Mouse (Mus musculus) neural tube, embryonic 11.5 days (tissue): ENCODE data around the gene Slc39a1. TPM values are rescaled to one million over a fixed set of nuclear protein-coding genes. Genes with fewer than 3 reads are reported as not detected.
"Not testable (repeated sequence)": the region's sequence is repeated elsewhere in the genome, so short reads cannot be mapped to it uniquely, and the experiment has no call there.

Source experiments
- ATAC-seq: fragments of 200-750 bp; cut with Nextera tagmentation; 2 replicates; pipeline ENCODE4 v1.8.0; 2017; ENCODE audit warnings: moderate number of reproducible peaks, mild to moderate bottlenecking, moderate TSS enrichment, moderate library complexity; ENCODE audit not compliant: insufficient read depth, low FRiP score, low TSS enrichment
- DNase-seq: peaks from one replicate; pipeline ENCODE4 v3.0.0-alpha.2; 2015; ENCODE audit warnings: low spot score
- H3K27ac ChIP-seq: fragments of 300-500 bp; sonication (generic); 2 replicates; pipeline ENCODE4 v1.5.1; 2014; ENCODE audit warnings: low read depth, mild to moderate bottlenecking, low read length
- H3K27me3 ChIP-seq: fragments of 300-500 bp; sonication (generic); 2 replicates; pipeline ENCODE4 v1.6.1; 2014; ENCODE audit warnings: mild to moderate bottlenecking, low read length, mixed read lengths; ENCODE audit not compliant: control insufficient read depth, insufficient read depth
- H3K36me3 ChIP-seq: fragments of 300-500 bp; sonication (generic); 2 replicates; pipeline ENCODE4 v1.6.1; 2014; ENCODE audit warnings: mild to moderate bottlenecking, low read length, moderate library complexity, mixed read lengths; ENCODE audit not compliant: control insufficient read depth, insufficient read depth
- H3K4me1 ChIP-seq: fragments of 300-500 bp; sonication (generic); 2 replicates; pipeline ENCODE4 v1.6.1; 2014; ENCODE audit warnings: low read length, mixed read lengths; ENCODE audit not compliant: control insufficient read depth, insufficient read depth
- H3K4me2 ChIP-seq: fragments of 300-500 bp; sonication (generic); 2 replicates; pipeline ENCODE4 v1.6.1; 2014; ENCODE audit warnings: low read depth, mild to moderate bottlenecking, moderate library complexity
- H3K4me3 ChIP-seq: fragments of 300-500 bp; sonication (generic); 2 replicates; pipeline ENCODE4 v1.5.1; 2014; ENCODE audit warnings: low read depth, low read length
- H3K9ac ChIP-seq: fragments of 300-500 bp; sonication (generic); 2 replicates; pipeline ENCODE4 v1.6.1; 2014; ENCODE audit warnings: mild to moderate bottlenecking, low read length
- H3K9me3 ChIP-seq: fragments of 300-500 bp; sonication (generic); 2 replicates; pipeline ENCODE4 v1.6.1; 2016; ENCODE audit warnings: low read length; ENCODE audit not compliant: control insufficient read depth
- WGBS: fragments of 180-500 bp; shearing (Covaris S2); extraction: QIAGEN DNeasy Blood & Tissue Kit; methylation state at CpG from one replicate; pipeline ENCODE4 v1.1.7; 2014; 5-methylcytosine and 5-hydroxymethylcytosine counted together
- polyA plus RNA-seq: library from polyadenylated mRNA; unstranded; fragments of >200 nt; fragmentation: Nextera tagmentation; extraction: Ambion mirVana; gene quantifications from 2 replicates; pipeline ENCODE4 v1.2.1, GENCODE M21; 2014

Slc39a1 gene
- polyA plus RNA-seq, 1 experiment from 2014 or later, result 50.6 TPM

DNA sequence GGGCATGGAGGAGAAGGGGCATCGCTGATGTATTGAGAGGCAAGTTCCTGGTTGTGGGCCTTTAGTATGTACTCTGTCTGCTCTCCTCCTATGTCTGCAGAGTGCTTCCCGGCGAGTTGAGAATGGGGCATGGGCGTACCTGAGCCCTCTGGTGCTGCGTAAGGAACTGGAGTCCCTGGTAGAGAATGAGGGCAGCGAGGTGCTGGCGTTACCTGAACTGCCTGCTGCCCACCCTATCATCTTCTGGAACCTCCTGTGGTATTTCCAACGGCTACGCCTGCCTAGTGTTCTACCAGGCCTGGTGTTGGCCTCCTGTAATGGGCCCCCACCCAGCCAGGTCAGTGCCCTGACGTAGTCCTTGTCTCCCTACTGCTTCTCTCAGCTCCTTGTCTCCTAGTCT, 30.2 kb downstream of the Slc39a1 start:
- no peak overlapping the region for H3K27ac ChIP-seq
- 93% methylated on average over 10 of the region's 10 CpGs for WGBS
- ATAC-seq, result no peak
- no peak overlapping the region for H3K4me2 ChIP-seq
- H3K4me3 ChIP-seq, result no peak overlapping the region
- no peaks in the 10 kb centered on the region for H3K27me3 ChIP-seq
- no peaks in the 10 kb centered on the region for H3K9me3 ChIP-seq
- no peak for DNase-seq
- H3K36me3 ChIP-seq, result peaks cover 3% of the 10 kb centered on the region
- no peaks in the 10 kb centered on the region for H3K4me1 ChIP-seq
- H3K9ac ChIP-seq, result no peak overlapping the region

DNA sequence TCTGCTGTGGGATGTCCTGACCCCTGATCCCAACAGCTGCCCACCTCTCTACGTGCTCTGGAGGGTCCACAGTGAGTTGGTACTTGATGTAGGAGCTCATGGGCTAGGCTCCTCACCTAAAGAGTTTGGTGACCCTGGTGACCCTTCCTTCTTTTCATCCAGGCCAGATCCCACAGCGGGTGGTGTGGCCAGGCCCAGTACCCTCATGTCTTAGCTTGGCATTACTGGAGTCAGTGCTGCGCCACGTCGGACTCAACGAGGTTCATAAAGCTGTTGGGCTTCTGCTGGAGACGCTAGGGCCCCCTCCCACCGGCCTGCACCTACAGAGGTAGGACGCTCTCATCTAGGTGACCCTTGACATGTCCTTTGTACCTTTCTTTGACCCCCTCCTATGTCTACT, 31.2 kb downstream of the Slc39a1 start:
- Histone ChIP-seq H3K4me3 (no peak overlapping the region), H3K36me3 (peaks cover 3% of the 10 kb centered on the region), H3K9me3 (no peaks in the 10 kb centered on the region), H3K27ac (no peak overlapping the region), H3K9ac (no peak overlapping the region), H3K4me2 (no peak overlapping the region), H3K27me3 (no peaks in the 10 kb centered on the region), H3K4me1 (no peaks in the 10 kb centered on the region)
- 94% methylated on average over 9 of the region's 9 CpGs for WGBS
- no peak for ATAC-seq
- no peak for DNase-seq

- DNase-seq, result no peak
- Histone ChIP-seq H3K36me3 (peaks cover 3% of the 10 kb centered on the region), H3K9me3 (no peaks in the 10 kb centered on the region), H3K27me3 (no peaks in the 10 kb centered on the region), H3K4me2 (no peak overlapping the region), H3K4me1 (no peaks in the 10 kb centered on the region), H3K27ac (no peak overlapping the region), H3K9ac (no peak overlapping the region), H3K4me3 (no peak overlapping the region)
- WGBS, result 95% methylated on average over 7 of the region's 7 CpGs
- ATAC-seq, result no peak
Measured at GRCm38 (mm10) chr3:90279743-90280142, 31.8 kb downstream of the Slc39a1 start.

- DNase-seq, result no peak
- ATAC-seq, result no peak
- WGBS, result 85% methylated on average over 9 of the region's 9 CpGs
- Histone ChIP-seq H3K9me3 (no peaks in the 10 kb centered on the region), H3K4me2 (no peak overlapping the region), H3K27ac (no peak overlapping the region), H3K4me3 (no peak overlapping the region), H3K27me3 (no peaks in the 10 kb centered on the region), H3K36me3 (peaks cover 3% of the 10 kb centered on the region), H3K9ac (no peak overlapping the region), H3K4me1 (no peaks in the 10 kb centered on the region)
Measured at GRCm38 (mm10) chr3:90280708-90281107, 32.7 kb downstream of the Slc39a1 start.

GRCm38 (mm10) chr3:90284150-90284549, 36.2 kb downstream of the Slc39a1 start:
- Histone ChIP-seq H3K27ac (no peak overlapping the region), H3K4me1 (no peaks in the 10 kb centered on the region), H3K4me3 (no peak overlapping the region), H3K9me3 (no peaks in the 10 kb centered on the region), H3K36me3 (peaks cover 3% of the 10 kb centered on the region; the same call in 1 of the 2 replicates), H3K27me3 (no peaks in the 10 kb centered on the region), H3K9ac (no peak overlapping the region), H3K4me2 (no peak overlapping the region)
- DNase-seq (no peak), ATAC-seq (no peak)
- WGBS, result 98% methylated on average over 2 of the region's 2 CpGs

- not testable (repeated sequence) for H3K36me3 ChIP-seq, H3K4me3 ChIP-seq, H3K9me3 ChIP-seq, H3K27ac ChIP-seq, ATAC-seq, H3K4me1 ChIP-seq, H3K4me2 ChIP-seq, H3K27me3 ChIP-seq, H3K9ac ChIP-seq, DNase-seq
- 76% methylated on average over 2 of the region's 3 CpGs for WGBS
Measured at GRCm38 (mm10) chr3:90289403-90289802, 41.4 kb downstream of the Slc39a1 start.

GRCm38 (mm10) chr3:90290602-90291001, 42.6 kb downstream of the Slc39a1 start:
- 81% methylated on average over 1 of the region's 1 CpGs for whole genome bisulfite sequencing
- Histone ChIP-seq H3K27ac (no peak overlapping the region), H3K9me3 (no peaks in the 10 kb centered on the region), H3K9ac (no peak overlapping the region), H3K4me1 (peaks cover 10% of the 10 kb centered on the region), H3K4me3 (no peak overlapping the region), H3K36me3 (no peaks in the 10 kb centered on the region; the same call in 1 of the 2 replicates), H3K4me2 (no peak overlapping the region), H3K27me3 (no peaks in the 10 kb centered on the region)
- no peak for DNase-seq
- ATAC-seq, result no peak

DNA sequence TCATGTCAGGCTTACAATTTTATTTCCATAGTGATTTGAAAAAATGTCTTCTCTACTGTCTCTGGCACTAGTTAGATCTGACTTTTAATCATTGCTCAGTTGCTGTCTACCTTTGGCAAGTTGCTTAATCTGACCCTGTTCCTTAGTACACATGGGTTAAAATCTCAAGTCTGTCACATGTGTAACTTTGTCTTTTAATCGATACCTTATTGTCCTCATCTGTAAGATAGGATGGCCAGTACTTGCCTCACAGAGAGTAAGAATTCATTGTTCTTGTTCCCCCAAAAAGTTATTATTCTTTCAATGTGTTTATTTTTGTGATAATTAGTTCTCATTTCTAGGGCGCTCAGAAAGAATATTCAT, 44.0 kb downstream of the Slc39a1 start:
- 39% methylated on average over 2 of the region's 2 CpGs for WGBS
- no peak for ATAC-seq
- peak overlapping the region; percentile 91 for H3K4me3 ChIP-seq

DNA sequence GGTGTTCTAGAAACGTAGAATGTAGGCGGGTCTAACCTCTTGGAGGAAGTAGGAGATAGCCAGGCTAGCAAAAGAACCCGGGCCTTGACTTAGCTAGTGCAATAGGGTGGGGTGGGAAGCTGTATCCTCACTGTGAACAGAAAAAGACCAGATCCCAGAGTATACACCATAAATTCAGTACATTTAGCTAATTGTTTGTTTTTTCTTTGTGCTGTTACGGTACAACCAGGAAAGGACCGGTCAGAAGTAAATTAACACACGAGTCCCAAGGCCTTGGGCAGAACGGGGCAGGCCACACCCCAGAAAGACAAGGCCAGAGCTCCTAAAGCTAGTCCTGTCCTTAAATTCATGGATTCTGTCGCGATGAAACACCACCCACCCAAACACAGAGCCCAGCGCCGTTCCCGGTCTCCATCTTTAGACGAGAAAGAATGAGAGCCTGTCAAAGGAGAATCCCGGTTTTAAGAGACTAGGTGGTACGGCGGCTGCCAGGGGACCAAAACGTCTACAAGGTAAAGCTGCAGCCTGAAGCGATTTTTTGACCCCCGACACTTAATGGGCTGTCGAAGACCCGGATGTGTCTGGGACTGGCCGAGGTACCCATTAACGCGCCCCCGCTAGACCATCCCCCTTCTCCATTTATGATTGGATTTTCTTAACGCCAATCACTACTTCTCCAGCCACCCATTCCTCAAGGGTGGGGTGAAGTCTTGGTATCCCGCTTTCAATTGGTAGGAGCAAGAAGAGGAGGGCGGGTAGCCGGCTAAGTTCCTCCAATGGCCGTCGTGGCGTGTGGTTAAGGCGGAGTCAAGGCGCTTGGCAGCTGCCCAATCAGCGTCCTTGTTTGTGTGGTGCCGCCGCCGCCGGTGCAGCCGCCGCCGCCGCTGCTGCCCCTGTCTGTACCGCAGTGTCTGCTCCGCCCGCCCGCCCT, 44.6 kb downstream of the Slc39a1 start, which contains the start of gene Gatad2b:
Gene Gatad2b (plus strand): TSS at position 834 of the 931 bp plus-strand sequence.
- Histone ChIP-seq H3K9ac (peak within 1 kb of the TSS; percentile 95), H3K4me1 (peaks cover 10% of the 10 kb centered on the region), H3K4me2 (peak within 1 kb of the TSS; percentile 72), H3K27me3 (no peaks in the 10 kb centered on the region), H3K9me3 (no peaks in the 10 kb centered on the region), H3K4me3 (peak within 1 kb of the TSS; percentile 91), H3K36me3 (no peaks in the 10 kb centered on the region; the same call in 1 of the 2 replicates), H3K27ac (peak within 1 kb of the TSS; percentile 99)
- peak; percentile 99 for ATAC-seq
- under 1% methylated on average over 44 of the region's 47 CpGs for WGBS
- peak; percentile 97 for DNase-seq

More for the DNA sequence above, 44.0 kb downstream of the Slc39a1 start:
- Histone ChIP-seq H3K4me1 (peaks cover 10% of the 10 kb centered on the region), H3K9me3 (no peaks in the 10 kb centered on the region), H3K4me2 (peak overlapping the region; percentile 50), H3K27ac (peak overlapping the region; percentile 89), H3K9ac (peak overlapping the region; percentile 77), H3K36me3 (no peaks in the 10 kb centered on the region; the same call in 1 of the 2 replicates), H3K27me3 (no peaks in the 10 kb centered on the region)
- DNase-seq, result no peak
